Mouse (Mus musculus) G1E-ER4 (cell line): ENCODE measurements at regions not wholly inside any gene's neighbourhood (a gene's known extent, or its start where the extent isn't known, plus 50 kb on each side); places are given as distances from the start of the nearest gene placed in this dataset.

ENCODE experiments used
- GATA1 ChIP-seq: IDR thresholded peaks from one replicate; pipeline ENCODE4 v1.8.0; 2012; ENCODE audit warnings: low read length, inconsistent platforms

DNA sequence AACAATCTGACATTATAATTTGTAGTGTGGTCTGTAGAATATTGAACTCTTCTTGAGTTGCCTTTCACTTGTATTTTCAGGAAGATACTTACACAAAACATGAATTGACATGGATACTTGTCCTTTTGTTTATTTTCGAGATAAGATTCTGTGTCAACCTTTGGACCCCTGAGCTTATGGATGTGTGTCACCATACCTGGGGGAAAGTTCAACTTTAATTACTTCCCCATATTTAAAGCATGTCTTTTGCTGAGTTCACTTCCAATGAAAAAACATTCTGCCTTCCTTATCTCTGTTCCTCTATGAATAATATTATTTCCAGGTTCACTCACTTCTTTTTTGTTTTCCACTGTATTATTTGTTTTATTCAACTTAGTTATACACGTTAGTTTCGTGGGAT is 398.4 kb upstream of the Frg1 start:
- TF ChIP-seq GATA1: no peak

DNA sequence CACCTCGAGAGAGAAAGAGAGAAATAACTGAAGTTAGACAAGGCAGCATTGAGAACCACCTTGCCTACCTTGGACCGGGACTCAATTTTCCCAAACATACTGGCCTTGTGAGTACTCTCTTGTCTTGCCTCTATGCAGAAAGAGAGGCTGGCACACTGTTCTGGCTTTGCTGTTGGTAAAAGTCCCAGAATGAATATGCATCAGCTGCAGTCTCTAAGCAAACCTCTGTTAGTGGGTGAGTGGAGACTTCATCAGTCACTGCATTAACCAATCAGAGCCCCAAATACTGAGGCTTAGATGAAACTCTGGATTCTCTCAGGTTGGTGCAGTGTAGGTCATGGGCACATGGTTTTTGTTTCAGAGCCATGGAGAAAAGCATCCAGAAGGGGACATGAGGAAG is 378.8 kb upstream of the Frg1 start:
- TF ChIP-seq GATA1: no peak

DNA sequence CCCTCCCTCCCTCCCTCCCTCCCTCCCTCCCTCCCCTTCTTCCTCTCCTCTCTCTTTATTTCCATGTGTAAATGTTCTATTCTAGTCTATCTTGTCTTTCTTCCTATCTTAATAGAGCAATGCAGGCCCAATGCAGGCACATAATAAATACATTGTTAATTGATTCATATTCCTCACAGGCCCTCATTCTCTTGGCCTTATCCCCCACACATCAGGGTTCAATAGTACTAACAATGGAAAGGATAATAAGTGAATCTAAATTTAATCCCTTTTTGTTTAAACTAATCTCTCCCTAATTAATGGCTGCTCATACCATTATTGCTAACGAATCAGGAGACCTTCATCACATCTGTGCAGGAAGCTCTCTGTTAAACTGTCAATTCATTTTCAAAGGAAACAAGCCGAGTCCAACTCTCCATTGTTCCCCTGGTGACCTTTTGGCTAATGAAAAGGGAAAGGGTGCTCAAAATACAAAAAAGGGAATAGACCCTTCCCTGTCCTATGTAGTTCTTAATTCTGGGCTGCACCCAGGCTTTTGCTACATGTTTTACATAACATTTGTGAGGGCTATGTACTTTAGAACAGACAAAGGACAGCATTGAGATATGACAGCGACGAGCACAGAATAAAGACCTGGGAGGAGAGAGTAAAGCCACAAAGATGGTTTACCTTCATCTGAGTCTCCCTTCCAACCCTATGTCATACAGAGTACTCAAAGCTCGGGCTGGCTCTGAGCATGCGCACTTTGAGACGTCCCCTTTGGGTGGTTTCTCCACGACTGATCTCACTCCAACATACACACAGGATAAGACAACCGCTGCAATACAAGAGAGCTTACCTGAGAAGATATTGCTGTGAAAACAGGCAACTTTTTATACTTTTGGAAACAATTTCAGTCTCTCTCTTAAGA is 370.3 kb upstream of the Frg1 start:
- TF ChIP-seq GATA1: no peak

DNA sequence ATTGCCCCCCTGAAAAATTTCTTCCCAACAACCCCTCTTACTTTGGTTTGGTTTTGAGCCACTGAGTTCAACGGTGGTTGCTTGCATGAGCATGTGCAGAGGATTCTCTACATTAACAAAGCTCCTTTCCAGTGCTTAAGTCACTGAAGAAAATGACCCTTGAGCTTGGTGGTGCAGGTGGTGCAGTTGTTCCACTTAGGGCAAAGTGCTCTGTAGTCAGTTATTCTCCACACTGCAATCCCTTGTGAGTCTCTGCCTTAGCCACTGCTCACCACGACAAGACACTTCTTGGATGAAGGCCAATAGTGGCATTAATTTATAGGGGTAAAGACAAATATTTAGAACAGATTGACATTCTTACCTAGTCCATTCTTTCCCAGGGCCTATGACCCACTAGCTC is 369.1 kb upstream of the Frg1 start:
- no peak for TF ChIP-seq GATA1

DNA sequence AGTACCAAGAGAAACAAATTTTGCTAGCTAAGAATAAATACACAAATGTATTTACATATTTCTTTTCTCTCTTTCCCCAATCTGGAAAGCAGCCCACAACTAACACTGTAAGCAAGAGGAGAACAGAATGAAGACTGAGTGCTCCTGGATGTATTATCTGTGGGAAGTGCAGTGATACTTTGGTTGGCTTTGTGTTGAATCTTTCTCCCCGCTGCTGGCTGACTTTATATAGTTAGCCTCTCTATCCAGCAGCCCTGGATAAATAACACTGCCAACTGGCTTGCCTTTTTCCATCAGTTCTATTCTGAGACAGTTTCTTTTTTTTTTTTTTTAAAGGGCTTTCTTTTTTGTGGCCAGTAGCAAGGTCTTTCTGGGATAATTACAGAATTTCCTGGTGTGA is 366.0 kb upstream of the Frg1 start:
- TF ChIP-seq GATA1: no peak

DNA sequence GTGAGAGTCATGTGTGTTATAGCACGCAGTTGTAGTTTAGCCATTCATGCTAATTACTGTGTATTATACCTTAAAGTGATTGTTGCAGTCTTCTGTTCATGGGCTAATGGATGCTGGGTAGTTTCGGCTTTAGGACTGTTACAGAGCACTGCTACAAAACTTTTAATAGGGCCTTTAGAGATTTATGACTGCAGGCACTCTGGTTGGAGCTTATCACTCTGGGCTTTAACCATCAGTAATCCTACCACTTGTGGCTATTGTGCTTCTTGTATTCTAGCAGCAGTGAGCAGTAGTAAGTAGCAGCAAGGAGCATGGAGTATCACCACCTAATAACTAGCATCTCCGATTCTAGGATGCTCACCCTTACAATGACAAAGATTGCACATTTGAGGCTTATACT is 362.6 kb upstream of the Frg1 start:
- no peak for TF ChIP-seq GATA1

DNA sequence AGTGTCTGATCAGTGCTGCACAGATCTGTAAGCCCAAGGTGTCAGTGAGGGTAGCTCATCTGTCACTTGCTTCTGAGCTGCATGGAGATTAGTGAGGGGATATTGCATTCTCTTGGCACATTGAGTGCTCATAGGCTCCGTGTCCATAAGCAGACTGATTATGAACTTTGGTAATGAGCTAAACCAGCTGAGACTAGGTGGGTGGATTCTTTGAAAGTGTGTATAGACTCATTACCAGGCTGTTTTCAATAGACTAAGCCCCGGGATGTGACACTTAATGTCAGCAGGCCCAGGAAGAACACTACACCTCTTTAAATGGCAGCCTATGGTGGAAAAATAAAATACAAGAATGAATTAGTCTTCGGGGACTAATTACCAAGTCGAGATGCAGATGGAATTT is 354.9 kb upstream of the Frg1 start:
- TF ChIP-seq GATA1: no peak

DNA sequence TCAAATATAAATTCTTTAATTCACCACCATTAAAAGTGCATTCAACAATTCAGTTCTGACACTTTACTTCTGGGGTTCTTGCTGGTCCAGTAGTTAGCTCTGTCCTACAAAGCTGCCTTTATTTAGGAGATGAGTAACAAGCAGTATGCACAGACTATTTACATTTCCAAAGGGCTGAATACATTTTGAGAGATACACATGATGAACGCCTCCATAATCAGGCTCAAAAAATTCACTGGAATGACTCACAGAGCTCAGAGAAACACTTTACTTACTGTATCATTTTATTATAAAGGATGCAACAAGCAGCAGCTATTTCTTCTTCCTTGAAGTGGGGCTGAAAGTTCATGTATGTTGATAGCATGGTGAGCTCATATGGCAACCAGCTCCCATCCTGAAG is 336.6 kb upstream of the Frg1 start:
- TF ChIP-seq GATA1: no peak

DNA sequence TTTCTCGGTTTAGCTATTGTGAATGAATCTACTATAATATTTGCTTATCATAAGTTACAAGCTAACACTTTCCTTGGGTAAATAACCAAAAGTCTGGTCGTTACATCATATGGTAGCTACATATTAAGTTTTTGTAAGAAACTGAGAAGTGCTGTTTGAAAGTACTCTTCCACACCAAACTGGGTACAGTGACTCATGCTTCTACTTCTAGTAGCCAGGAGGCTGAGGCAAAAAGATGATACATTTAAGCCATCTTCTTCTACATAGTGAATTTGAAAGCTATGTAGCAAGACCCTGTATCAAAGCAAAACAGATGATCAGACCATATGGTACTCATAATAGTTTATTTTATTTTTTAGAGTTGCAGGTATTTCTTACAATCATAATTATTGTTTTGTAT is 335.8 kb upstream of the Frg1 start:
- TF ChIP-seq GATA1: no peak

DNA sequence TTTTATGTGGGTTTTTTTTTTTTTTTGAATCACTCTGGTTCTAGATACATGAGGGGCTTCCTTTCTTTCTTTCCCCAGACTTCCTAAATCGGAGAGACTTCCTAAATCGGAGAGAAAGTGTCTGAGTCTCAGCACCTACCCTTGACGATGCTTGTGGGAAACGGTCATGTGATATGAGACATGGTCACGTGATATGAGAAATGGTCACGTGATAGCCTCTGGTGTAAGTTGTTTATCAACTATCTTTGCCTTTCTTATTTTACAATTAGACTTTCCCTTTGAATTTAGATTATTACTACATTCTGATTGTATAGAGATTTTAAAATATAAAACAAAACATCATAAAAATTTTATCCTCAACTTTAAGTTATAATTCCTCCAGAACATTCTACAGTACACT is 330.1 kb upstream of the Frg1 start:
- TF ChIP-seq GATA1: no peak

DNA sequence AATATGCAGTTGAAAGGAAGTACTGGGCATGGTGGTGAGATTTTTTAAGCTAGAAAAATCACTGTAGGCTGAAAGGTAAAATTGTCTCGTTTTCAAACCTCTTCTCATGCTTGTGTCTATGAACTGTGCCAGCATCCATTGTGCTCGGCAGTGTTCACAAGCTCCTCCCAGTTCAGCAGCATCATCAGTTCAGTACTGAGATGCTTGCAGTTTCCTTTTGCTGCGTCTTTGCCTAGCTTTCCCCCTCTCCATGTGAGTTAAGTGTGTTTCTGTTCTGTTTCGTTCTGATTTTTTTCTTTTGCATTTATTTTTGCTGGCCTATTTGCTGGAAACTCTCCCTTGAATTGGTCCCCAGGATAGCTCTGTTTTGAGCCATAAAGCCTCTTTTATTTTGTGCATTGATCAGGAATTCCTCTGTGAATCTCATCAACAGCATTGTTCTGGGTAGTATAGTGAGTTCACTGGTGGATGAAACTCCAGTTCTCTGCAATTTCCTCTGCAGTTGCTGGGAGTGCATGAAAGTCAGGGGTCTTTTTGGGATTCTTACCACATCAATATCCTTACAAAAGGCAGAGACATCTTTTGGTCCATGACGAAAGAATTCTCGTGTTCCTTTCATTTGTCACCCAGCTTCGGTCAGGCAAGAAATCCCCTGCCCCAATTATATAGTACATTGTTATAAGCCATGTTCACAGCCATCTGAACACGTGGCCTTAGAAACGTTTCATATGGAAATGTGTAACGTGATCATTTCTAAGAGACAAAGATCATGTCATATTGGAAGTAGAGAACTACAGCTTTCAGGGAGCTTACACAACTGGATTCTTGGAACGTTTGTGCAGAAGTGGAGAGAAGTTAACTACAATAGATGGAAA is 326.2 kb upstream of the Frg1 start:
- TF ChIP-seq GATA1: no peak

DNA sequence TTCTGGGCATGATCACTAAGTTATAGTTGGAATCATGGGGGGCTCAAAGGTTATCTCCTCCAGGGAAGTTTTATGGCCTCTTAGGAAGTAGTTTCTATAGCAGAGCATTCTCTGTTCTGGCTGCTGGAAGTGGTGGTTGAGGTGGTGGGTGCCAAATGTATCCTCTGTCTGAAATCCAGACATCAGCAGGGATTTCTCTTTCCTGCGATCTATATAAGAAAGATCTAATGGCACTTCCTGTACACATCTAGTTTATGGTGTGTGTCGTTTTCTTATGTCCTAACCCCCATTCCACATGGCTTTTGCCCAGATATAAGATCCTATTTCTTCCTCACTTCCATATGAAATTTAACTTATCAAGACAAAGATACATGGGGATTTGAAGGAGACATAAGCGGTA is 300.1 kb upstream of the Frg1 start:
- TF ChIP-seq GATA1: no peak

DNA sequence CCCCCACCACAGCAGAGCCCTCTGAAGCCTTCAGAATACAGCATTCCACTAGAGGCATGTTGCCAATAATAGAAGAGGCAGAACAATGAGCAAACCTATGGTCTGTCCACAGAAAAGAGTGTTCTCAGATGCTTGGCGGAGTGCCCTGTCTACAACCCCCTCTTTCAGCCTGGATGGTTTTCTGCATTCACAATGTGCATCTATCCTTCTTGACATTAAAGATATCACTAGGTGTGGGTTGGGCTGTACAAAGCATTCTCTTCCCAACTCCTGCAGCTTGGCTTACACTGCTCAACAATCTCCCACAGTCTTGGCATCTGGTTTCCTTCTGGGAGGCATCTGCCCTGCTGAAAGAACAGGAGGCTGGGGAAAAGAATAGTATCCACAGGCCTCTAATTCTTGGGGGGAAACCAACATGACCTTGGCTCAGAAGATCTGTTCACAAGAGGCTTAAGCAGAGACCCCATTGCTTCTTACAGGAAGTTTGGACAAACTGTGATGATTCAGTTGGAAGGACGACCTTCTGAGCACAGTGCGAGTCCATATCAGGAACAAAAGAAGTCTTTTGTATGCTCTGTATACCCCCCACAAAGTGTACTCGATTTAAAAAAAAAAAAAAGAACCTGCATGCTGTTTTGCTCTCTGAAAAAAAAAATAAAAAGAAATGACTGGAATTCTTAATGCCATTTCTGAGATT is 296.9 kb upstream of the Frg1 start:
- TF ChIP-seq GATA1: no peak

DNA sequence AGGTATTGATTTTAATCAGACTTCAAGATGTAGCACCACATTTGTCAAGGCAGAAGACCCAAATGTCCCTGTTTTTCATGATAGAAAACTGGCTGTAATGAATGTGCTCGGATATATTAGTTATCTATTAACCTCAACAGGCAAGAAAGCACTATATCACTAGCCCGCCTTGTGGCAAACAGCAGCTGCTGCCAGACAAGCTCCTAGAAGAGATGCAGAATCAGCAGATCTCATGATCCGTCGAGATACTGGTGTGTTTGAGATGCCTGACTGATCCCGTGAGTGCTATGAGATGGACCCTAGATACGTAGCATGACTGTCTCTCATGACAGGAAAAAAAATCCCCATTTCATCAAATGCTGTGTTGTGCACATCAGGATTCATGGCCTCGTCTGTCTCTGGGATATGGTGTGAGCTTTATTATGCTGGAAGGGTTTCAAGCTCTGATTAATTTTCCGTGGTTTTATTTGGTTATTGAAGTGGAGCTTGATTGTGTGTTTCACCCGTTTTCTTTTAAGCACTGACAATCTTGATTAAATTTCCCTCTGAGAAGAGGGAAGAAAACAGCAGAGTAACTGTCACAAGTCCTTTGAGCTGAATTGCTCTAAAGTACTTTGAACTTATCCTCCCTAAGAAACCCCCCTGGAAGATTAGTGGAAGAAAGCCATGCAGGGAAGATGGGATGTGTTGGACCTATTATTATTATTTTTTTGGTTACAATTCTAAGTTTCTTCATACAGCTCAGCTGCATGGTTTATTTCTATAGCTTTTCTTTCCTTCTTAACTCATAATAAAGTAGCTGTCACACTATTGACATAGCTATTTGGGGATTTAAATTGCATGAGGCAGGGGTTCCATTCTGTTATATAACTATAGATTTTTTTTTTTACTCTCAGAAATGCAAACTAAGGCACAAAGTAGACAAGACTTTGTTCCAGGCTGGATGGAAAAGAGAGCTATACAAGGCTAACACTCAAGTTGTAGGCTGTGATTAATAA is 287.4 kb upstream of the Frg1 start:
- no peak for TF ChIP-seq GATA1
